ENCODE assay signal across 9 mouse cellular contexts in genomic region chr3:98226988-98227610, GRCm38 (mm10). TPM values are rescaled to one million over a fixed set of nuclear protein-coding genes. Genes with fewer than 3 reads are reported as not detected.
DNase-seq lines count a peak whose midpoint lies in the region; ATAC-seq and TF ChIP-seq lines count a peak whose summit lies in the region.
"Had no signal": no experiment of that assay in that cellular context is flagged by ENCODE, and none has a peak within 500 bp of the region (broad histone marks: within the 10 kb centered on the region; RNA-seq: fewer than 3 reads in every experiment).

No protein-coding gene starts in this region.

- no peaks in the 10 kb centered on the region for H3K27me3 ChIP-seq in heart, postnatal 0 days (ENCODE audit: control insufficient read depth, insufficient read depth, low read length)

- no peak for TF ChIP-seq POLR2A in brain, embryonic 14.5 days (IDR thresholded peaks at IDR 0.05; ENCODE audit: borderline replicate concordance, extremely low read depth, insufficient read depth, insufficient read length, poor library complexity, severe bottlenecking)
- TF ChIP-seq POLR2A in lung, adult 2 months (IDR thresholded peaks at IDR 0.05; ENCODE audit: borderline replicate concordance, extremely low read depth, low read depth, low read length), result no peak

- no peak overlapping the region for H3K9ac ChIP-seq in heart, postnatal 0 days (replicated peaks; ENCODE audit: low read depth, low read length)

- DNase-seq in brain, embryonic 14.5 days (ENCODE audit: low read depth), result peak; percentile 80
- DNase-seq in fibroblast of lung, adult 2 months (ENCODE audit: low read depth), result peak; percentile 67
- peak; percentile 55 for DNase-seq in heart, postnatal 0 days (ENCODE audit: low spot score)
- peak; percentile 78 to 84 for DNase-seq in kidney, postnatal 25 days
- DNase-seq in lung, adult 2 months, result peak; percentile 67
- DNase-seq in ovary, adult 18-20 months (ENCODE audit: low spot score), result peak; percentile 41
- peak; percentile 36 to 43 for DNase-seq in thymus, adult 18-20 months

- no peak for TF ChIP-seq EP300 in heart, postnatal 0 days (IDR thresholded peaks at IDR 0.05; ENCODE audit: low read depth)

- no peak overlapping the region for H3K4me3 ChIP-seq in heart, postnatal 0 days (ENCODE audit: low read depth, low read length)
- H3K4me3 ChIP-seq in lung, adult 2 months (replicated peaks; ENCODE audit: extremely low read depth, low read depth, low read length), result no peak overlapping the region
- H3K4me3 ChIP-seq: erythroblast, embryonic 14.5 days had no signal

- H3K9me3 ChIP-seq in heart, postnatal 0 days (replicated peaks; ENCODE audit: control insufficient read depth, low read length), result no peaks in the 10 kb centered on the region

- H3K27ac ChIP-seq in heart, postnatal 0 days (ENCODE audit: low read depth), result no peak overlapping the region

- H3K4me1 ChIP-seq in heart, postnatal 0 days (ENCODE audit: control insufficient read depth, insufficient read depth), result no peaks in the 10 kb centered on the region
- no peaks in the 10 kb centered on the region for H3K4me1 ChIP-seq in lung, adult 2 months (ENCODE audit: control insufficient read depth, insufficient read depth, low read length)

- H3K36me3 ChIP-seq in heart, postnatal 0 days (replicated peaks; ENCODE audit: control insufficient read depth, insufficient read depth, low read length), result no peaks in the 10 kb centered on the region

- WGBS in heart, postnatal 0 days, result 30% methylated on average over 19 of the region's 19 CpGs
- 25% methylated on average over 19 of the region's 19 CpGs for WGBS in lung, adult 2 months

- peak; percentile 91 for TF ChIP-seq CTCF in brain, embryonic 14.5 days (IDR thresholded peaks at IDR 0.05; ENCODE audit: borderline replicate concordance, extremely low read depth, insufficient read depth, insufficient read length)
- peak; percentile 94 for TF ChIP-seq CTCF in heart, postnatal 0 days (IDR thresholded peaks at IDR 0.05; ENCODE audit: low read depth)
- peak; percentile 91 for TF ChIP-seq CTCF in lung, adult 2 months (IDR thresholded peaks at IDR 0.05; ENCODE audit: insufficient read depth, low read length)

- H3K4me2 ChIP-seq in heart, postnatal 0 days (ENCODE audit: low read depth, low read length), result no peak overlapping the region

- ATAC-seq in CD4-positive, CD25-positive, alpha-beta regulatory T cell, adult 4 months, result peak; percentile 45
- ATAC-seq in heart, postnatal 0 days (ENCODE audit: insufficient read depth, low read depth), result peak; percentile 34; the same call in 1 of the 2 replicates

RNA-seq across cellular contexts. Expression of gene Reg4, which starts 5.1 kb away (rescaled TPM):
- polyA plus RNA-seq in CD4-positive, CD25-positive, alpha-beta regulatory T cell, adult 4 months (2017; shearing (Covaris generic)), result not detected
- polyA plus RNA-seq in brain, embryonic 14.5 days (2012; rRNA removed), result not detected in 2 replicates
- not detected in 2 replicates for total RNA-seq in heart, postnatal 0 days (2014; rRNA removed; ENCODE audit: low replicate concordance)
- not detected in 2 replicates for polyA plus RNA-seq in heart, postnatal 0 days (2015; fragmentation: Nextera tagmentation; extraction: Ambion mirVana)
- polyA plus RNA-seq in lung, adult 2 months (2012; rRNA removed), result 0.34 TPM in 1 of 2 replicates, not detected in the other
- polyA plus RNA-seq: erythroblast, embryonic 14.5 days had no signal

RNA-seq across cellular contexts. Expression of gene Hmgcs2, which starts 53.1 kb away (rescaled TPM):
- polyA plus RNA-seq in CD4-positive, CD25-positive, alpha-beta regulatory T cell, adult 4 months (2017; shearing (Covaris generic)), result not detected
- 5.3 and 9.4 TPM in 2 replicates for polyA plus RNA-seq in brain, embryonic 14.5 days (2012; rRNA removed)
- 5.2 and 115 TPM in 2 replicates for total RNA-seq in heart, postnatal 0 days (2014; rRNA removed; ENCODE audit: low replicate concordance)
- 105 and 153 TPM in 2 replicates for polyA plus RNA-seq in heart, postnatal 0 days (2015; fragmentation: Nextera tagmentation; extraction: Ambion mirVana)
- 12.8 and 14.4 TPM in 2 replicates for polyA plus RNA-seq in lung, adult 2 months (2012; rRNA removed)
